Mouse (Mus musculus) small intestine, adult 2 months (tissue): ENCODE results near the gene Tmem132d. TPM values are rescaled to one million over a fixed set of nuclear protein-coding genes. Genes with fewer than 3 reads are reported as not detected.
"Not testable (repeated sequence)": the region's sequence is repeated elsewhere in the genome, so short reads cannot be mapped to it uniquely, and the experiment has no call there.

Experiments used
- H3K27ac ChIP-seq: fragments of 200-500 bp; 2 replicates; pipeline ENCODE4 v1.5.1; 2012; ENCODE audit warnings: low read depth, low read length, control low read depth, inconsistent platforms; ENCODE audit not compliant: insufficient read depth
- H3K27me3 ChIP-seq: fragments of 200-500 bp; 2 replicates; pipeline ENCODE4 v1.6.1; 2012; ENCODE audit warnings: mild to moderate bottlenecking, moderate library complexity, low read length, inconsistent platforms; ENCODE audit not compliant: control insufficient read depth, insufficient read depth
- H3K36me3 ChIP-seq: fragments of 200-500 bp; 2 replicates; pipeline ENCODE4 v1.6.1; 2012; ENCODE audit warnings: mild to moderate bottlenecking, low read length, control low read depth, inconsistent platforms; ENCODE audit not compliant: control insufficient read depth, insufficient read depth
- H3K4me1 ChIP-seq: fragments of 200-500 bp; 2 replicates; pipeline ENCODE4 v1.6.1; 2012; ENCODE audit warnings: low read length, inconsistent platforms, mixed read lengths; ENCODE audit not compliant: control insufficient read depth, insufficient read depth, insufficient read length
- H3K4me3 ChIP-seq: fragments of 200-500 bp; 2 replicates; pipeline ENCODE4 v1.5.1; 2012; ENCODE audit warnings: low read depth, mild to moderate bottlenecking, control low read depth, inconsistent platforms, low read length, moderate library complexity
- CTCF ChIP-seq: fragments of 200-500 bp; IDR thresholded peaks from 2 replicates; pipeline ENCODE4 v1.5.1; 2012; ENCODE audit warnings: low read depth, mild to moderate bottlenecking, control low read depth, inconsistent platforms, low read length, moderate library complexity, mixed read lengths; ENCODE audit not compliant: insufficient replicate concordance, insufficient read length; ENCODE audit errors: extremely low read depth
- POLR2A ChIP-seq: fragments of 200-500 bp; IDR thresholded peaks from 2 replicates; pipeline ENCODE4 v1.6.1; 2012; ENCODE audit warnings: low read depth, mild to moderate bottlenecking, control low read depth, inconsistent platforms, low read length, moderate library complexity
- WGBS: fragments of 180-500 bp; shearing (Covaris S2); methylation state at CpG from one replicate; pipeline ENCODE4 v1.1.7; 2018; 5-methylcytosine and 5-hydroxymethylcytosine counted together
- polyA plus RNA-seq: library from polyadenylated mRNA; depleted of rRNA; stranded (reverse); fragments of >200 nt; gene quantifications from 2 replicates; pipeline ENCODE4 v1.2.3, GENCODE M21; 2012

Gene Tmem132d
- polyA plus RNA-seq, 1 experiment, result 0.15 TPM

DNA sequence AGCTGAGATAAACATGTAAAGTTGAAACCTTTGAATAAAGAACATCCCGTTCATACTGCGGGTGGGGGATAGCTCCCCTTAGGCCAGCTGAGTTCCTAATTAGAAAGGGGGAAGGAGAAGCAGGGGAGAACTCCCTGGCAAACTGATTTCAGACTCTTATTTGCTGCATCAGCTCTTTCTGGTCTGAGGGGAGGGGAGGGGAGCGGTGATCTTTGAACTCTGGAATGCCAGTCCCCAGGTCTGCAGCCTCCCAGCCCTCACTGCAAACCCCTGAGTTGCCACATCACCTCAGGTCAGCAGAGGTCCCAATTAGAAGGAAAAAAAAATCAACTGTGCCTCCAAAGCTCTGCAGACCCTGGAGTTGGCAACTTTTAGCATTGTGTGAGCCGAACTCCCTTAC is 482.3 kb downstream of the Tmem132d start:
- TF ChIP-seq CTCF, result no peak
- no peak for TF ChIP-seq POLR2A
- WGBS, result 61% methylated on average over 4 of the region's 4 CpGs
- H3K27ac ChIP-seq, result no peak overlapping the region
- no peaks in the 10 kb centered on the region for H3K4me1 ChIP-seq
- H3K36me3 ChIP-seq, result no peaks in the 10 kb centered on the region
- no peaks in the 10 kb centered on the region for H3K27me3 ChIP-seq
- no peak overlapping the region for H3K4me3 ChIP-seq

- no peak overlapping the region for H3K27ac ChIP-seq
- no peak for TF ChIP-seq CTCF
- H3K27me3 ChIP-seq, result no peaks in the 10 kb centered on the region
- H3K4me3 ChIP-seq, result no peak overlapping the region
- H3K36me3 ChIP-seq, result no peaks in the 10 kb centered on the region
- H3K4me1 ChIP-seq, result no peaks in the 10 kb centered on the region
- WGBS, result 32% methylated on average over 8 of the region's 8 CpGs
Observed at GRCm38 (mm10) chr5:127947275-127947674, 485.6 kb downstream of the Tmem132d start.

GRCm38 (mm10) chr5:127942171-127942570 is 490.7 kb downstream of the Tmem132d start:
- H3K4me3 ChIP-seq, H3K4me1 ChIP-seq, H3K36me3 ChIP-seq, H3K27me3 ChIP-seq, H3K27ac ChIP-seq: not testable (repeated sequence)
- 75% methylated on average over 3 of the region's 3 CpGs for WGBS

DNA sequence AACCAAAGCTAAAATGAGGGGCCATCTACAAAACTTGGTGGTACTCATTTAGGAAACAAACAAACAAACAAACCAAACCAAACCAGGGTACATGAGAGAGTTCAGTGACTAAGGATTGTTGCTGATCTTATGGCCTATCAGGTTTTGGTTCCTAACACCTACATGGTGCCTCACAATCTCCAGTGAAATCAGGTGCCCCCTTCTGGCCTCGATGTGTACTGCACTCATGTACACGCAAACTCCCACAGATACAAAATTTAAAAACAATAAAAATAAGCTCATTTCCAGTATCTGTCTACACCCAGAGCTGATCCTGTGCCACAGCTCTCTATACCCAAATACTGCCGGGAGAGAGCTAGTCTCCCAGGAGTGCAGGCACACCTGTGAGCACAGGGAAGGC is 495.0 kb downstream of the Tmem132d start:
- Histone ChIP-seq H3K36me3 (no peaks in the 10 kb centered on the region), H3K27ac (no peak overlapping the region), H3K4me1 (no peaks in the 10 kb centered on the region), H3K4me3 (no peak overlapping the region), H3K27me3 (no peaks in the 10 kb centered on the region; the same call in 1 of the 2 replicates)
- no peak for TF ChIP-seq POLR2A
- WGBS, result 81% methylated on average over 3 of the region's 3 CpGs

DNA sequence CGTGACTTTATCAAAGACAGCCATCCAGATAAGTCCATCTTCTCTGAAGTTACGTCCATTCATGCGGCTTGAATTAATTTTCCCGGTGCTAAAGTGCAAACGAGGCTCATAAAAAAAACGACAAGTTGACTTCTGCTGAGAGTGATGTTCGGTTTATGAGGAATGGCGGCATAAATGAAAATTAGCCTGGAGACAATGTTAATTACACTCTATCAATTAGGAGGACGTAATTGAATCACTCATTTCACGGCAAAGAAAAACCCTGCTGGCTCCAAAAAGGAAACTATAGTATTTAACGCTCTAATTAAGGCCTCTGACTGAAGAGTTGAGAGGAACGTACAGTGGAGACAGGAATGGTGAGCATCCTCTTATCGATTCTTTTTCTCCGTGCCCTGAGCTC is 503.2 kb downstream of the Tmem132d start:
- Histone ChIP-seq H3K4me1 (no peaks in the 10 kb centered on the region), H3K36me3 (no peaks in the 10 kb centered on the region), H3K27ac (no peak overlapping the region), H3K27me3 (no peaks in the 10 kb centered on the region; the same call in 1 of the 2 replicates), H3K4me3 (no peak overlapping the region)
- no peak for TF ChIP-seq CTCF
- no peak for TF ChIP-seq POLR2A
- 89% methylated on average over 14 of the region's 14 CpGs for WGBS

DNA sequence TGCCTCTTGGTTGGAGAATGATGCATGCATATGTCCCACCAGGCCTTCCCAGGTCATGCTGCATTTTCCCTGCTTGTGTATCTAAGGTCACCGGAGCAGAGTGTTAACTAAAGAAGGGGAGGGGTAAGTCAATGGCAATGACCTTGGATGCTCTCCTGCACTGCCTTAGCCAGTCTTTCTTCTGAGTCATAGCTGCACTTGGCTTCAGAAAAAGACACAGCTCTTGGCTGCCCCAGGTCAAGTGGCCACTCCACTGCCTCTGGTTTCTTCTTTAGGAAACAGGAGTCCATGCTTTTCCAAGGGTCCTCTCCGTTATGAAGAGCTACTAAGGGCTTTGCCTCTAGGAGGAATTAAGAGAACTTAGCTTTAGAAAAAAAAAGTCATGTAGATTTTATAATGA is 506.2 kb downstream of the Tmem132d start:
- no peaks in the 10 kb centered on the region for H3K27me3 ChIP-seq
- TF ChIP-seq POLR2A, result no peak
- TF ChIP-seq CTCF, result no peak
- no peak overlapping the region for H3K4me3 ChIP-seq
- no peaks in the 10 kb centered on the region for H3K36me3 ChIP-seq
- 63% methylated on average over 2 of the region's 2 CpGs for WGBS
- H3K27ac ChIP-seq, result no peak overlapping the region
- H3K4me1 ChIP-seq, result no peaks in the 10 kb centered on the region

DNA sequence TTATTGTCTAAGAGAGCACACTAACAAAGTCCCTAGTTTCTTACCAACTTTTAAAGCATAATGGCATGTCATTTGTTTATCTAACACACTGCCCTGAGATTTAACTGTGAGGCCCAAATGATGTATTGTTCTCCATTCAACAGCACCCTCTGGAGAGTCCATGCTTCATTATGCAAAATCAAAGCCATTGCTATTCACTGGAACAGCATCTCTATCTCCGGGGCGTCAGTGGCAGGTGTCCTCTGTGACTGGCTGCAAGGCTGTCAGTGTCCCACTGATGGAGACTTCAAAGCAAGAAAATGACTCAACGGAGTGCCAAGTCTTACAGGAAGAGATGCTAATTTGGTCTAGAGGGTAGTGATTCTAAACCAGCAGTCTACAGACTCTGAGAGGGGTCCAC is 508.8 kb downstream of the Tmem132d start:
- Histone ChIP-seq H3K27ac (no peak overlapping the region), H3K4me1 (no peaks in the 10 kb centered on the region), H3K4me3 (no peak overlapping the region), H3K36me3 (no peaks in the 10 kb centered on the region), H3K27me3 (no peaks in the 10 kb centered on the region)
- no peak for TF ChIP-seq CTCF
- no peak for TF ChIP-seq POLR2A
- WGBS, result 68% methylated on average over 3 of the region's 3 CpGs

DNA sequence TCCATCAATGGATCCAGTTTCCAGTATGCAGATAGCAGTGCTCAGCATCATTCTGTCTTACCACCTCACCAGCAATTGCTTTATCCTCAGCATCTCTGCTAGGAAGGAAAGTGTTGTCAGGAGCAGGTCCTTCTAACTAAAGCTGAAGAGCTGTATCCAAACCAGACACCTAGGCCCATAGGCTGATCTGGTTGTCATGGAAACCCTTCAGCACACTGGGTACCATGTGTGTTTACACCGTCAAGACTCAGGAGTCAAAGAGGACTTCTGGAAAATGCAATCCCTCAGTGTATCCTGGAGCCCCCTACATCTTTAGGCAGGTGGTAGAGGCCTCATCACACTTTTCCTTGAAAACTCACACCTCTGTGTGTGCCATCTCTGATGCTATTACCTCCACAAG is 513.7 kb downstream of the Tmem132d start:
- TF ChIP-seq POLR2A (no peak), CTCF (no peak)
- Histone ChIP-seq H3K4me3 (no peak overlapping the region), H3K36me3 (no peaks in the 10 kb centered on the region), H3K4me1 (no peaks in the 10 kb centered on the region), H3K27ac (no peak overlapping the region), H3K27me3 (no peaks in the 10 kb centered on the region)
- WGBS, result 63% methylated on average over 1 of the region's 1 CpGs
